Comparison of ENCODE assay signal across 15 mouse cellular contexts in genomic region chr8:126166394-126166793, GRCm38 (mm10).
"Had no signal": no experiment of that assay in that cellular context is flagged by ENCODE, and none has a peak within 500 bp of the region (broad histone marks: within the 10 kb centered on the region; RNA-seq: fewer than 3 reads in every experiment).

No protein-coding gene starts in this region.

- H3K4me2 ChIP-seq: kidney, embryonic 15.5 days; limb, embryonic 15.5 days; liver, embryonic 12.5 days; lung, embryonic 14.5 days; midbrain, embryonic 12.5 days; neural tube, embryonic 12.5 days had no signal

- ATAC-seq: intestine, embryonic 16.5 days; liver, embryonic 12.5 days had no signal

- H3K9ac ChIP-seq: kidney, embryonic 15.5 days; limb, embryonic 15.5 days; liver, embryonic 12.5 days; lung, embryonic 14.5 days; midbrain, embryonic 12.5 days; neural tube, embryonic 12.5 days had no signal

- H3K27ac ChIP-seq: kidney, embryonic 15.5 days; limb, embryonic 15.5 days; liver, embryonic 12.5 days; neural tube, embryonic 12.5 days; stomach, postnatal 0 days had no signal

- H3K4me3 ChIP-seq: kidney, embryonic 15.5 days; limb, embryonic 15.5 days; liver, embryonic 12.5 days; midbrain, embryonic 12.5 days; neural tube, embryonic 12.5 days had no signal

- H3K9me3 ChIP-seq: kidney, embryonic 15.5 days; limb, embryonic 15.5 days; liver, embryonic 12.5 days; midbrain, embryonic 12.5 days; neural tube, embryonic 12.5 days had no signal

- DNase-seq: kidney, adult 2 months; kidney, postnatal 14 days; layer of hippocampus, adult 9-11 months; layer of hippocampus, postnatal 36 days; lung, embryonic 14.5 days; lung, postnatal 10 days; lung, postnatal 4 days; right cerebral cortex, adult 18-20 months had no signal

- H3K36me3 ChIP-seq: kidney, embryonic 15.5 days; limb, embryonic 15.5 days; liver, embryonic 12.5 days; midbrain, embryonic 12.5 days; neural tube, embryonic 12.5 days had no signal

- H3K4me1 ChIP-seq: liver, embryonic 12.5 days had no signal

- H3K27me3 ChIP-seq: kidney, embryonic 15.5 days; limb, embryonic 15.5 days; midbrain, embryonic 12.5 days; neural tube, embryonic 12.5 days had no signal
